Mouse (Mus musculus): ENCODE results near the gene Eif1. TPM values are rescaled to one million over a fixed set of nuclear protein-coding genes. Genes with fewer than 3 reads are reported as not detected.

The Eif1 gene
- polyA plus RNA-seq, 1 experiment from 2014 or later: 1,752 TPM

DNA sequence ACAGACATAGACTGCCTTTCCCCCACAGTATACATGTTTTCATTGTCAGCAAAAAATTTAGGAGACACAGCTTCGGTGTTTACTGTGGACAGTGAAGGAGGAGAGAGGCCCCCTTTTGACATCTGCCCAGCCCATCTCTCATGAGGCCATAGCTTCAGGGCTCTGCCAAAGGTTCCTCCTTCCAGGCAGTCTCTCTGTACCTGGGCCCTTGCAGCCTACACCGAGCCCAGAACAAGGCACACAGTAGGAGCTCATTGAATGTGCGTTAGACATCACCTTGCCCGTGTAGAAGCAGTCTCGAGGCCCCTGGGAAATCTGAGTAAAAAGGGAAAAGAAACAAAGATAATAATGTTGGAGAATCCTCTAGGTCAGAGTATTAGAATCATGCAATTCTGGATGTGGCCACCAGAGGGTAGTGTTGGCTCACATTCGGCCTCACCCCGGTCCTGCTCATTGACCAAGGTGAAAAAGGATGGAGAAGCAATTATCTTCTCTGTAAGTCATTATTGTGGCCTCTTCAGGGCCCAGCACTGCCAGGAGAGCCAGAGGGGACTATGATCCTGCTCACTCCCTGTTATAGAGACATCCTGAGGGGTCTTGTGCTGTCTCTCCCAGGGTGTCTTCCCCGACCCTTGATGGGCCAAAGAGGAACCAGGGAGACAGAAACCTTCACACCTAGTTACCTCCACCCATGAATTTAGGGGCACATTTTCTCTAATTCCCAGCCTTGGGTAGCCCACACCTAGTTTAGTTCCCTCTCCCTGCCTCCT, 42.7 kb downstream of the Eif1 start:
- DNase-seq (peak; percentile 81), ATAC-seq (peak; percentile 60)
- Histone ChIP-seq H3K36me3 (replicated peaks; ENCODE audit: insufficient read depth, low read length) (no peaks in the 10 kb centered on the region), H3K4me3 (ENCODE audit: low read depth, low read length) (no peak overlapping the region), H3K4me1 (ENCODE audit: insufficient read depth) (no peaks in the 10 kb centered on the region), H3K27me3 (ENCODE audit: insufficient read depth, low read length) (peaks cover 36% of the 10 kb centered on the region), H3K9ac (replicated peaks) (no peak overlapping the region), H3K9me3 (ENCODE audit: low read length) (no peaks in the 10 kb centered on the region), H3K4me2 (ENCODE audit: low read depth, low read length) (no peak overlapping the region), H3K27ac (ENCODE audit: low read depth) (no peak overlapping the region)
- 11% methylated on average over 8 of the region's 8 CpGs for WGBS (ENCODE audit: insufficient replicate concordance)
- TF ChIP-seq CTCF (IDR thresholded peaks at IDR 0.05; ENCODE audit: low read depth) (peak; percentile 94), EP300 (IDR thresholded peaks at IDR 0.05; ENCODE audit: low read depth) (no peak)

DNA sequence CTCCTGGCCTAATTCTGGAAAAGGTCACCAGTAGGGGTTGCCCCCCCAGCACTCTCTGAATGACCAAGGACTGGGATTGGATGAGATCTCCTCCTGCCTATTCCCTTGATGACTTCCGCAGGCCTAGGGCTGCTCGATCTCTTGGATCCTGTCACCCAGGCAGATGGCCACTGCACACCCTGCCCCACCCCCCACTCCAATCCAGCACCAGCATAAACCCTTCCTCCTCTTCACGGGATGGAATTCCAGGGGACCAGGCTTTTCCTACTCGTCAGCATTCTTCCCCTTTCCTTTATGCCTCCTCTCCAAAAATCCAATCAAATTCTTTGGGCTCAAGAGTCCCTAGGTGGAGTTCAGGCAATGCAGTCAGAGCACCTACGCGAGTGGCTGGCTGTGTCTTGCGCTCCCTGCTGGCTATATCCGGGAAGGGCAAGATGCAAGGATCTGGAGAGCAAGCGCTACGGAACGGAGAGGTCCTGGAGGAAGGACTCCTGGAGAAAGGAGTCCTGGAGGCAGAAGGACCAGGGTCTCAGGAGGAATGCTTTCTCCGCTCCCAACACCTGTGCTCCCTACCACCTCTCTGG, 43.4 kb downstream of the Eif1 start:
- no peak overlapping the region for H3K9ac ChIP-seq (replicated peaks)
- no peak overlapping the region for H3K27ac ChIP-seq (ENCODE audit: low read depth)
- DNase-seq (peak; percentile 73), ATAC-seq (peak; percentile 45; the same call in 1 of the 2 replicates)
- no peaks in the 10 kb centered on the region for H3K36me3 ChIP-seq (replicated peaks; ENCODE audit: insufficient read depth, low read length)
- 15% methylated on average over 12 of the region's 12 CpGs for WGBS (ENCODE audit: insufficient replicate concordance)
- no peaks in the 10 kb centered on the region for H3K4me1 ChIP-seq (ENCODE audit: insufficient read depth)
- no peak overlapping the region for H3K4me3 ChIP-seq (ENCODE audit: low read depth, low read length)
- no peak overlapping the region for H3K4me2 ChIP-seq (ENCODE audit: low read depth, low read length)
- no peak for TF ChIP-seq EP300 (IDR thresholded peaks at IDR 0.05; ENCODE audit: low read depth)
- TF ChIP-seq CTCF (IDR thresholded peaks at IDR 0.05; ENCODE audit: low read depth): peak; percentile 79
- H3K27me3 ChIP-seq (ENCODE audit: insufficient read depth, low read length): peaks cover 29% of the 10 kb centered on the region
- H3K9me3 ChIP-seq (ENCODE audit: low read length): no peaks in the 10 kb centered on the region

DNA sequence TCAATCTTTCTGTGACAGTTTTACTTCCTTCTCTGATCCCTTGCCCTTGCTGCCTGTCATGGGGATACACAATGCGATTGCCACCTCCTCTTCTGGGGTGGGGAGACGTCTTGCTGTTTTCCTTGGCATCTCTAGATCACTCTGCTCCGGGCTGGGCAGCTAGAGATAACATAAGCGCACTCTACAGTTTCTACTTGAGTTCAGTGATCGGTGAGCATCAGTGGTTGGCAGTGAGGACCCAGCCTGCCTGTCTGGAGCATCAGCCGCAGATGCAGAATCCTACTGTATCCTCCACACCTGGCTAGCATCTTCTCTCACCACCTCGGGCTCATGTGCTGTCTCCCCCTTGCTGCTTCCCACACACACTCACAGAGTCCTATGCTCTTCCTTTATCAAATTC, 49.5 kb downstream of the Eif1 start:
- TF ChIP-seq EP300 (IDR thresholded peaks at IDR 0.05; ENCODE audit: low read depth) (no peak), CTCF (IDR thresholded peaks at IDR 0.05; ENCODE audit: low read depth) (no peak)
- DNase-seq (no peak), ATAC-seq (no peak)
- H3K27me3 ChIP-seq (ENCODE audit: insufficient read depth, low read length): 0 out of 2 replicates have a peak, but pooled peaks cover under 1% of the 10 kb centered on the region
- no peaks in the 10 kb centered on the region for H3K9me3 ChIP-seq (ENCODE audit: low read length)
- H3K27ac ChIP-seq (ENCODE audit: low read depth): no peak overlapping the region
- H3K4me1 ChIP-seq (ENCODE audit: insufficient read depth): no peaks in the 10 kb centered on the region
- H3K9ac ChIP-seq (replicated peaks): no peak overlapping the region
- H3K4me2 ChIP-seq (ENCODE audit: low read depth, low read length): no peak overlapping the region
- H3K36me3 ChIP-seq (replicated peaks; ENCODE audit: insufficient read depth, low read length): peaks cover 15% of the 10 kb centered on the region; the same call in 1 of the 2 replicates
- WGBS (ENCODE audit: insufficient replicate concordance): 64% methylated on average over 7 of the region's 7 CpGs
- H3K4me3 ChIP-seq (ENCODE audit: low read depth, low read length): no peak overlapping the region

DNA sequence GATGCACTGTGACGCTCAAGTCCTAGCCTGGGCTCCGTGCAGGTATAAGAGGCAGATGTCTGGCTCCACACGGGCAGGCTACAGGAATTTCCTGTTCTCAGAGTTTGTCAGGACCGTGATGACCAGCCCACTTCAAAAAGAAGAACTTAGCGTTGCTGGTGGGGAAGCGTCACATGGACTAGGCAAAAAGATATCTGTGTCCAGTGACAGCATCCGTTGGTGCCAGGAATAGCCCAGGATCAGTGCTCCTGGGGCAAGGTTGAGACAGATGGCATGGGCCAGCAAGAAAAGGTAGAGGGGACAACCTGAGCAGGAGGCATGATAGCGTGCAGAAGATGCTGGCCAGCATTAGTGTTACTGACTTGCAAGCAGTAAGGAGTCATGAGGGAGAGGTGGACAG, 50.1 kb downstream of the Eif1 start:
- no peak overlapping the region for H3K4me2 ChIP-seq (ENCODE audit: low read depth, low read length)
- H3K27me3 ChIP-seq (ENCODE audit: insufficient read depth, low read length): no peaks in the 10 kb centered on the region
- H3K4me3 ChIP-seq (ENCODE audit: low read depth, low read length): no peak overlapping the region
- no peak for DNase-seq
- peaks cover 18% of the 10 kb centered on the region; the same call in 1 of the 2 replicates for H3K36me3 ChIP-seq (replicated peaks; ENCODE audit: insufficient read depth, low read length)
- no peak for TF ChIP-seq CTCF (IDR thresholded peaks at IDR 0.05; ENCODE audit: low read depth)
- no peak for TF ChIP-seq EP300 (IDR thresholded peaks at IDR 0.05; ENCODE audit: low read depth)
- no peak overlapping the region for H3K27ac ChIP-seq (ENCODE audit: low read depth)
- H3K9ac ChIP-seq (replicated peaks): no peak overlapping the region
- ATAC-seq: no peak
- H3K4me1 ChIP-seq (ENCODE audit: insufficient read depth): no peaks in the 10 kb centered on the region
- no peaks in the 10 kb centered on the region for H3K9me3 ChIP-seq (ENCODE audit: low read length)
- 53% methylated on average over 8 of the region's 8 CpGs for WGBS (ENCODE audit: insufficient replicate concordance)

Other genes with a start within 250 kb of the Eif1 start
- not detected in 2 replicates for gene Krt32, start 231.7 kb upstream of the Eif1 start, polyA plus RNA-seq (2015; fragmentation: Nextera tagmentation; extraction: Ambion mirVana)
- not detected in 2 replicates for gene Krt35, start 223.6 kb upstream of the Eif1 start, polyA plus RNA-seq (2015; fragmentation: Nextera tagmentation; extraction: Ambion mirVana)
- not detected in 2 replicates for gene Krt36, start 214.3 kb upstream of the Eif1 start, polyA plus RNA-seq (2015; fragmentation: Nextera tagmentation; extraction: Ambion mirVana)
- not detected in 2 replicates for gene Krt13, start 198.3 kb upstream of the Eif1 start, polyA plus RNA-seq (2015; fragmentation: Nextera tagmentation; extraction: Ambion mirVana)
- 0.11 TPM in 1 of 2 replicates, not detected in the other for gene Krt15, start 184.0 kb upstream of the Eif1 start, polyA plus RNA-seq (2015; fragmentation: Nextera tagmentation; extraction: Ambion mirVana)
- gene Krt19, start 171.2 kb upstream of the Eif1 start, polyA plus RNA-seq (2015; fragmentation: Nextera tagmentation; extraction: Ambion mirVana): 5.5 and 7.8 TPM in 2 replicates
- not detected in 2 replicates for gene Krt9, start 126.6 kb upstream of the Eif1 start, polyA plus RNA-seq (2015; fragmentation: Nextera tagmentation; extraction: Ambion mirVana)
- 0.32 and 1.2 TPM in 2 replicates for gene Krt14, start 112.3 kb upstream of the Eif1 start, polyA plus RNA-seq (2015; fragmentation: Nextera tagmentation; extraction: Ambion mirVana)
- not detected in 2 replicates for gene Krt16, start 71.0 kb upstream of the Eif1 start, polyA plus RNA-seq (2015; fragmentation: Nextera tagmentation; extraction: Ambion mirVana)
- 0.08 and 0.09 TPM in 2 replicates for gene Krt17, start 58.9 kb upstream of the Eif1 start, polyA plus RNA-seq (2015; fragmentation: Nextera tagmentation; extraction: Ambion mirVana)
- gene Krt42, start 50.0 kb upstream of the Eif1 start, polyA plus RNA-seq (2015; fragmentation: Nextera tagmentation; extraction: Ambion mirVana): not detected in 2 replicates
- not detected in 2 replicates for gene Gast, start 14.5 kb downstream of the Eif1 start, polyA plus RNA-seq (2015; fragmentation: Nextera tagmentation; extraction: Ambion mirVana)
- 0.78 and 0.81 TPM in 2 replicates for gene Hap1, start 36.2 kb downstream of the Eif1 start, polyA plus RNA-seq (2015; fragmentation: Nextera tagmentation; extraction: Ambion mirVana)
- gene Jup, start 77.9 kb downstream of the Eif1 start, polyA plus RNA-seq (2015; fragmentation: Nextera tagmentation; extraction: Ambion mirVana): 17.5 and 18.9 TPM in 2 replicates
- gene P3h4, start 95.0 kb downstream of the Eif1 start, polyA plus RNA-seq (2015; fragmentation: Nextera tagmentation; extraction: Ambion mirVana): 3.4 and 4.6 TPM in 2 replicates
- 7.4 and 9.0 TPM in 2 replicates for gene Fkbp10, start 95.8 kb downstream of the Eif1 start, polyA plus RNA-seq (2015; fragmentation: Nextera tagmentation; extraction: Ambion mirVana)
- 11.1 and 11.9 TPM in 2 replicates for gene Nt5c3b, start 121.9 kb downstream of the Eif1 start, polyA plus RNA-seq (2015; fragmentation: Nextera tagmentation; extraction: Ambion mirVana)
- 0.07 TPM in 2 replicates for gene Klhl10, start 122.0 kb downstream of the Eif1 start, polyA plus RNA-seq (2015; fragmentation: Nextera tagmentation; extraction: Ambion mirVana)
- 0.88 and 1.3 TPM in 2 replicates for gene Klhl11, start 152.9 kb downstream of the Eif1 start, polyA plus RNA-seq (2015; fragmentation: Nextera tagmentation; extraction: Ambion mirVana)
- 24.4 and 29.8 TPM in 2 replicates for gene Acly, start 208.1 kb downstream of the Eif1 start, polyA plus RNA-seq (2015; fragmentation: Nextera tagmentation; extraction: Ambion mirVana)
- gene Ttc25, start 225.7 kb downstream of the Eif1 start, polyA plus RNA-seq (2015; fragmentation: Nextera tagmentation; extraction: Ambion mirVana): 0.11 and 0.22 TPM in 2 replicates